Mouse (Mus musculus): Measurements from ENCODE around the gene Gm10153.

GRCm38 (mm10) chr7:142148633-142149032, 41.6 kb downstream of the Gm10153 start:
- TF ChIP-seq POLR2A (IDR thresholded peaks at IDR 0.05; ENCODE audit: insufficient read length, low read depth) = no peak
- no peak for TF ChIP-seq USF1 (IDR thresholded peaks at IDR 0.05; ENCODE audit: low read depth)
- no peak for TF ChIP-seq TCF12 (IDR thresholded peaks at IDR 0.05; ENCODE audit: insufficient read depth, poor library complexity, severe bottlenecking)
- no peak for TF ChIP-seq MYOG (IDR thresholded peaks at IDR 0.05; ENCODE audit: control insufficient read depth in 1 of 3, insufficient read depth in 1 of 3, insufficient read length in 2 of 3, low read depth in 2 of 3)
- TF ChIP-seq MYOD1 (IDR thresholded peaks at IDR 0.05; ENCODE audit: control insufficient read depth in 1 of 3, insufficient read length in 2 of 3, low read depth in 2 of 3) = no peak
- no peak for TF ChIP-seq TCF3 (IDR thresholded peaks at IDR 0.05; ENCODE audit: insufficient read length, low read depth)
- no peak for TF ChIP-seq MAX (IDR thresholded peaks at IDR 0.05; ENCODE audit: low read depth)
- no peak for TF ChIP-seq E2F4 (IDR thresholded peaks at IDR 0.05; ENCODE audit: insufficient read depth)
- no peak for TF ChIP-seq POLR2AphosphoS2 (IDR thresholded peaks at IDR 0.05; ENCODE audit: insufficient read length, low read depth)

Data from myocyte (in vitro differentiated cells).